Mouse (Mus musculus): Measurements from ENCODE around the gene Cenpt.
A peak's percentile ranks its signal among the peaks of the same experiment; 100 is the strongest.

Cenpt gene

DNA sequence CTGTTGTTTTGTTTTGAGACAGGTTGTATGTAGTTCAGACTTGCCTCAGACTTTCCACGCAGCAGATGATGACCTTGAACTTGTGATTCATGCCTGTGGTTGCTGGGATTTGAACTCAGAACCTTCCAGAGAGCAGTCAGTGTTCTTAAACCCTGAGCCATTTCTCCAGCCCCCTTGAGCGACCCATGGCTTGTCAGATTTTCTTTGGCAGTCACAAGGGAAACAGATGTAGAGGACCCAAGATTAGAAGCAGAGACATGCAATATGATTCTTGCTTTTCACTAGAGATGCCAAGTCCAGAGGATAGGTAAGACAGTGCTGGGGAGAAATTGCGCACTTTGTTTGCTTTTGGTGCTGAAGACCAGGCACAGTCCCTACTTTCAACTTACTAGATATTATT, at the start of gene Cenpt:
Gene Cenpt (minus strand): TSS at position 101 of the 400 bp plus-strand sequence.
- DNase-seq (ENCODE audit: low read depth, low spot score): no peak

DNA sequence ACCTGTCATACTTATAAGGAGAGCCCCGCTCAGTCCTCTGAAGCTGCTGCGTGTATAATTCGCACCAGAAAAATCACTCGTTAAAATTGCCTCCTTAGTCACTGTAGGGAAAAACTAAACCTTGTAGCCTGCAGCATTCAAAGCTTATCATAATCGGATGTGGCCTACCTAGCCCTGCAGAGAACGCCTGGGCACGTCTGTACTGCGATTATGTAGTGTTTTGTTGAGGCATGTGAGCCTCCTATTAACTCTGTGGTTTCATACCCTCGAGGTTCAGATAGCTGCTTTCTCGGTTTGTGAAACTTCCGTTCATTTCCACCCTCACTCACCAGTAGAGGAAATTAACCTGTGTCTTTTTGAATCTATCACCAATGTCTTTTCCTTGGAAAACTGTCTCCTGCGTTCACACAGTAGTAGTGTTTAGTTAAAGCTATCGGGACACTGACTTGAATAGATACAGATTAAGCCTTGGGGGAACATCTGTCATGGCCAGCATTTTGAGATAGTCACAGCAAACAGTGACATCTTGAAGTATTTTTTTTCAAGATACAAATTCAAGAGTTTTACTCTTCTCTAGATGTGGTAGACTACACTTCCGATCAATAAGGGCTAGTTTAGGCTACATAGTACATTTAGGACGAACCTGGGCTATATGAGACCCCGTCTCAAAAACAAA, 48.0 kb upstream of the Cenpt start:
- DNase-seq (ENCODE audit: low read depth, low spot score): peak; percentile 76

DNA sequence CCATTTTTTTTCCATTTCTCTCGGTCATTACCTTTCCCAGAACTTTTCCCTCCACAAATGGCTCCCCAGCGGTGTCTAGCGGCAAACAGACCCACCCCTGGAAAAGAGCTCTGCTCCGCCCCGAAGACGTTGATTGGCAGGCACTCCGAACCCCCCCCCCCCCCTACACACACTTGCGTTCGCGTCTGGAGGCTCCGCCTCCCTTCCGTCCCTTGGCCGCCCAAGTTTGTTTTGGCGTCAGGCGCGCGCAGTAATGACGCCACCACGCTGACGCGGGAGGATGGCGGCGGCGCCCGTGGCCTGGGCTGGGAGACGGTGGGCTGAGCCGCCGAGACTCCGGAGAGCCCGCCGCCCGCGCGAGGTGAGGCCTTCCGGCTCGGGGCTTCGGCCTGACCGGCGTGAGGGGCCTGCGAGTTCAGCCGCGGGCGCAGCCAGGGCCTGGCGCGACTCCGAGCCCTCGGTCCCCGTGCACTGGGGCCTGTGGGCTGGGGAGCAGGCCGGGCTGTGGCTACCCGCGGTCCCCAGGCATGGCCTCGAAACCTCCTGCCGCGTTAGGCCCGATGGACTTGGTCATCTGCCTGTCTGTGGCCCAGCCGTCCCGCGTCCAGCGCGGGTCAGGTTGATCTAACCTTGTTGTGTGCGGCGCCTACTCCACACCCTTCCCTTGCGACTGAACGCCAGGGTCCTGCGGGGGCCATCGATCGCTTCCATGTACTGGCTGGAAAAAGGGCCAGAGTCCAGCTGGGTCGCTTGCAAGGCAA, 47.3 kb upstream of the Cenpt start, which contains the start of gene Pskh1:
Gene Pskh1 (plus strand): TSS at position 262 of the 761 bp plus-strand sequence.
- DNase-seq (ENCODE audit: low read depth, low spot score): peak; percentile 97

DNA sequence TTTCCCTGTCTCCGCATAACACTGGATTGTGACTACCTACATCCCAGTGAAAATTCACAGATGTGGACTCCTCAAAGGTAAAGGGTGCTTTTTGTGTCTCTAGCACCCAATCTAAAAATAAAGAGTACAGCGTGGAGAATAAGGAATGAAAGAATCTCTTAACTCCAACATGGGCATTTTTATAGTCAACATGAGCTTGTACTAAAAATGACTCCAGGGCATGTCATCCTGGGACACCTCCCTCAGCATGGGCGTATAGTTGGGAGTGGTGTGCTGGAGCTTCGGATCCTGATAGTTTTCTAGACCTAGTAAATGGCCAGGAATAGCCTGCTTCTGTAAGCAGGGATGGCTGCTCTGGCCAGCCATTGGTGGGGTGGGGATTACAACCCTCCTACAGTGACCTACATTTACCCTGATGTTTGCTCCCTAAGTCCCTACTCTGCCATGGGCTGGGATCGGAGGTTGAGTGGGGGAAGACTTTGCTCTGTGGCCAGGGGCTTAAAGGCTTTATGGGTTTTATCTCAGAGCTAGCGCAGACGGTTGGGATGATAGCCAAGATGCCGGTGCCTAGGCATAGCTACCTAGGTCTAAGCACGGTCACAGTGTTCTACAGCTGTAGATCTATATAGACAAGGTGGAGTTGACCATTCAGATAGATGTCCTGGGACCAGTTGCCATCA, 44.9 kb upstream of the Cenpt start:
- DNase-seq (ENCODE audit: low read depth, low spot score): no peak

DNA sequence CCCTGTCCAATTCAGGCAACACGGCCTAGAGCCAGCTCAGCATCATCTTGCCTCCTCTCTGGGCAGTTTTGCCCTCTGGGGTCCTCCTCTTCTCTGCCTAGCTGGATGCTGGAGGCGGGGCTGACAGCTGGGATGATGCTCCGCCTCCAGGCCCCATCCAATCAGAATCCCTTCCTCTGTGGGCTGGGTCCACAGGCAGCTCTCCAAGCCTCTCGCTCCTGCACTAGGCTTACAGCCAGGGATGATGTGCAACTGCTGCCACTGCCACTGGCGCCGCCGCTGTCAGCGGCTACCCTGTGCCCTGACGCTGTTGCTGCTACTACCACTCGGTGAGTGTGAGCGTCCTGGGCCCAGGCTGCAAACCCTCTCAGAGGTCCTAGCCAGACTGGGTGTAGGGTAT, 40.3 kb upstream of the Cenpt start, which contains the start of gene Nrn1l:
Gene Nrn1l (plus strand): TSS at position 229 of the 400 bp plus-strand sequence.
- peak; percentile 14 for DNase-seq (ENCODE audit: low read depth, low spot score)

DNA sequence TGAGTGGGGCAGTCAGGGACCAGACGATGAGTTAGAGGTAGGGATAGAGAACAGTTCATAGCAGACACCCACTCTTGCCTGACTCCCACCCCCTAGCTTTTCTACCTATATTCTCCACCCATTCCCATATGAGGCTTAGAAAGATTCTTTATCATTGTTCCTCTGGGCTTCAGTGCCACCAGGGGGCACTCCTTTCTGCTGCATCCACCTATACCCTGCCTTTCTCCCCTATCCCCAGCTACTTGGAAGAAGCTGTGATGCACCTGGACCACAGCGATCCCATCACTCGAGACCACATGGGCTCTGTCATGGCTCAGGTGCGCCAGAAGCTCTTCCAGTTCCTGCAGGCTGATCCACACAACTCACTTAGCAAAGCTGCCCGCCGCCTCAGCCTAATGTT, 39.4 kb upstream of the Cenpt start:
- peak; percentile 35 for DNase-seq (ENCODE audit: low read depth, low spot score)

DNA sequence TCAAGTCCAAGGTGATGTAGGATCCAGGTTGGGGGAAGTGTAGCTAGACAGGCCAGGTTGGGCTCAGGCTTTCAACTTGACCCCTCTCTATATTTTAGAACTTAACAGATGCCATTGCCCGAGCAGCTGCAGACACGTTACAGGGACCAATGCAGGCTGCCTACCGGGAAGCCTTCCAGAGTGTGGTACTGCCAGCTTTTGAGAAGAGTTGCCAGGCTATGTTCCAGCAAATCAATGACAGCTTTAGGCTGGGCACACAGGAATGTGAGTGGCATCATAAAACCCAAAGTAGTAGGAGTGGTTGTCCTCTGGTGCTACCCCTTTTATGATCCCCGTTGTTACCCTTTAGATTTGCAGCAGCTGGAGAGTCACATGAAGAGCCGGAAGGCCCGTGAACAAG, 37.8 kb upstream of the Cenpt start:
- no peak for DNase-seq (ENCODE audit: low read depth, low spot score)

DNA sequence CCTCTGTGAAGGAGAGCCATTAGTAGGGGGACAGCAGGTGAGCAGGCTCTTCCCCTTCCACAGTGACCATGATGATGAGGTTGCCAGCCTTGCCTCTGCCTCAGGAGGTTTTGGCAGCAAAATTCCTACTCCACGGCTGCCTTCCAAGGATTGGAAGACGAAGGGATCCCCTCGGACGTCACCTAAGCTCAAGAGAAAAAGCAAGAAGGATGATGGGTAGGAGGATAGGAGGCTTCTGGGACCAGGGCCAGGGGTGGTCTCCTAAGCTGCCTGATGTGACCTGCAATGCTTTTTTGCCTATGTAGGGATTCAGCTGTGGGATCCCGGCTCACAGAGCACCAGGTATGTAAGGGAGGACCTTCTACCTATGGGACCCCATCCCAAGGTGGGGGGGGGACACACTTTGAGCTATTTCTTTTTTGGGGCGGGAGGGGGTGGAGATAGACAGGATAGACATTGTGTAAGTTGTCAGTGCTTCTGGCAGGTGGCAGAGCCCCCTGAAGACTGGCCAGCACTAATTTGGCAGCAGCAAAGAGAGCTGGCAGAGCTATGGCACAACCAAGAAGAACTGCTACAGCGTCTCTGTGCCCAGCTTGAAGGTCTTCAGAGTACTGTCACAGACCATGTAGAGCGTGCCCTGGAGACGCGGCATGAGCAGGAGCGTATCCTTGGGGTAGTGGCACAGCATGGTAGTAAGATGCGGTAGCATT, 36.8 kb upstream of the Cenpt start:
- DNase-seq (ENCODE audit: low read depth, low spot score): no peak

DNA sequence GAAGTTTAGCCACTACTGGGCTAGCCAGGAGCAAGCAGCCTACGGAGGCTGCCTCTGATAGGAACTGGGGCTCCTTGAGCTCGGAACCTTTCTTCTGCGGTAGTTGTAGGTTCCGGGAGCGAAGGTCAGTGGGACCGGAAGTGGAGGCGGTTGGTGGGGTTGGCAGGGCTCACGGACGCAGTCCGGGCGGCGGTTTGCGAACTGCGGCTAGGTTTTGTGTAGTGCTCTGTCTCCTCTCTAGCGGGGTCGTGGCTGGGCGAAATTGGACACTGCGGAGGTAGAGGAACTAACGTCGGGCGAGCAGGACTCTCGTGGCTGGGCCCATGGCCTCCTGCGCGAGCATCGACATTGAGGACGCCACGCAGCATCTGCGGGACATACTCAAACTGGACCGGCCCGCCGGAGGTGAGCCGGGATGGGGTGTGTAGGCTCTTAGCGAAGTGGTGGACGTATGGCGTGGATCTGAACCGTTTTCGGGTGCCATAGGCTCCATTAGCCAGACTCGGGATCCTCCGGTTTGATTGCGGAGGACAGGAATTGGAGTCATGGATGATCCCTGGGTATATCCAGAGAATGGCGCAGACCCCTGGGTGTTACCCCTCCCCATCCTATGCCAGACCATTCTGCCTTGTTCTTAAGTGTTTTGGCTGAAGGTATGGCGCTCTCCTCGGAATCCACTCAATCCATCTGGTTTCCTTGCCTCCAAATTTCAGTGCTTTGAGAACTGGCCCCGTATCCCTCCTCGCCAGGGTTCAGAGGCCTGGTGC, 27.9 kb upstream of the Cenpt start, which contains the start of gene Edc4:
Gene Edc4 (plus strand): TSS at position 128 of the 767 bp plus-strand sequence.
- DNase-seq (ENCODE audit: low read depth, low spot score): peak; percentile 89

DNA sequence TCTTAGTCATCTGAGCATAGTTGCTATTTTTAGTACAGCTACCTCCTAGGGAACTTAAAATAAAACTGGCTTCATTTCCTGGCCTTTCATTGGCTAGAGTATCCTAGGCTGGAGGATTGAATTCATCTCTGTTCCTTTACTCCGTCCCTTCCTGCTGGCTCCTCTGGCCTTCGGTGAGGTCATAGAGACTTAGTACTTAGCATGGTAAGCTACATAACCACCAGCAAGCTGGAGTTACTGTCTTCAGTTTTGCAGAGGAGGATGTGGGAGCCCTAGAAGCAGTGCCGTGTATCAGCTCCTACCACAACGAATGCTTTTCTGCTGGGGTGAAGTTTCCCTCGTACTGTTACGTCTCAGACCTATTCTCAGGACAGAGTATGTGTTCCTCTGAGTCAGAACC, 21.2 kb upstream of the Cenpt start:
- no peak for DNase-seq (ENCODE audit: low read depth, low spot score)

DNA sequence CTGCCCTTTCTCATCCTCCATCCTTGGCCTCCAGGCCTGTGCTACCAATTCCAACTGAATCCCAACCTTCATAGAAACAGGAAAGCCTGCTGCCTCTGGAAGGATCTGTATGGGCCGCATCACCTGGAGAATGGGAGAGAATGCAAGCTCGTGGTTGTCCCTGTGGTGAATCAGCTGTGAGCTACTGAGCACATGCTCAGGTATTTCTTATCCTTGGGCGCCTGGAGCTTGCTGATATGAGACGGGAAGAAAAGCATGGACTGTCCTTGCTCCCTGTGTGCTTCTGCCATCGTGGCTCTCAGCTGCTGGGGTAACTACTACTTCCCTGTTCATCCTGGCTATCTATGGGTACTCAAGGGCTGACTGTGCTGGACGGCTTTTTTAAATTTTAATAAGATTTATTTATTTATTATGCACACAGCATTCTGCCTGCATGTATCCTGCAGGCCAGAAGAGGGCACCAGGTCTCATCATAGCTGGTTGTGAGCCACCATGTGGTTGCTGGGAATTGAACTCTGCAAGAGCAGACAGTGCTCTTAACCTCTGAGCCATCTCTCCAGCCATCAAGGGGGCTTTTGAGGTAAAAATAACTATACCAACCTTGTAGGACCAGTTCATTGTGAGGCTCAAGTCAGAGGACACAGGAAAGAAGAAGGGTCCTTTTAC, 13.4 kb upstream of the Cenpt start:
- peak; percentile 25 for DNase-seq (ENCODE audit: low read depth, low spot score)

DNA sequence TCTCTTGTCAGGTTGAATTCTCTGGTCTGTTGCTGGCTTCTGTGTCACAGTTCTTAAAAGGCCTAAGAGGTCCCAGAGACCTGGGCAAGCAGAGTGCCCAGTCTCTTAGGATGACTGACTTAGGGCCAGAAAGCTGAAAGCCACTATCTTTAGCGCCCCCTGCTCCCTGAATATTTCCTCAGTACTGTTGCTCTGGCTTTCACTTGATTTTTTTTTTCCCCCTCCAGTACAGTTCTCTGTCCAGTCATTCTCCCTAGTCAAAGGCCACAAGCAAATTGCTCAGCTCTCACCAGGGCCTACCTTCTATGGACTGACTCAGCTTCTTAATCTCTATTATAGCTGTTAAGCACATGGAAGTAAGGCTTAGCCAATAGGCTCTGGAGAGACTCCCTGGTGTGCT, 8.9 kb upstream of the Cenpt start:
- no peak for DNase-seq (ENCODE audit: low read depth, low spot score)

DNA sequence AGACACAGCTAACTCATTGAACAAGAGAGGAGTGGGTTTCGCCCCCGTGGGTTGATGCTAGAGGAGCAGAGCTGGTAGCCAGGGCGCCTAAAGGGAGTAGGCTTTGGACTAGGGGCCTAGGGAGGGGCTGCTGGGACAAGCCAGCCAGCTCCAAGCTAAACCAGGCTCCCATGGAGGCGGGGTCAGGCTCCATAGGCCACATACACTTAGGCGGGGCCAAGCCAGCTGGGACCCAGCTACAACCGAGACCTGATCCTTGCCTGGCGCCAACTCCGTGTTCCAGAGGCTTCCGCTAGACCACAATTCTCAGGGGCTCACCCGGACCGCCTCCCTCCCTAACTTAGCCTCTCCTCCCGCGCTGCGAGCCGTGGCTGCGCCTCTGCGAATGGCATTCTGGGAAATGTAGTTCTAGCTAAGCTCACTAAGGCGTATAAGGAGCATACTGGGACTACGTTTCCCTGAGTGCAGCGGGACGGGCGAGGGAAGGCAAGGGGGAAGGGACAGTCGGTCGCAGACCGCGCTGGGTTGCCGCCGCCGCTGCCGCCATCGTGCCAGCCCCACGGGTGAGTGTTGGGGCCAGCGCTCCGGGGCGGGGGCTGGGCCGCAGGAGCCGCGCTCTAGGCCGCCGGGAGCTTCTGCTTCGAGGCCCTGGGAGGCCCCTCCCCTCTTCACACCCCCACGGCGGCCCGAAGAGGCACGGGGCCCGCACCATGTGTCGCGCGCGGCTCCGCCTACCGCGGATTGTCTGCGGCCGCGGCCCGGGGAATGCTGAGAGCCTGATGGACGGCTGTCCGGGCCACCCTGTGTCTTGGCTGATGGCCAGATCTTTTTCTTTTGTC, 7.3 kb upstream of the Cenpt start, which contains the start of gene Nutf2:
Gene Nutf2 (plus strand): TSS at position 438 of the 839 bp plus-strand sequence.
- peak; percentile 95 for DNase-seq (ENCODE audit: low read depth, low spot score)

DNA sequence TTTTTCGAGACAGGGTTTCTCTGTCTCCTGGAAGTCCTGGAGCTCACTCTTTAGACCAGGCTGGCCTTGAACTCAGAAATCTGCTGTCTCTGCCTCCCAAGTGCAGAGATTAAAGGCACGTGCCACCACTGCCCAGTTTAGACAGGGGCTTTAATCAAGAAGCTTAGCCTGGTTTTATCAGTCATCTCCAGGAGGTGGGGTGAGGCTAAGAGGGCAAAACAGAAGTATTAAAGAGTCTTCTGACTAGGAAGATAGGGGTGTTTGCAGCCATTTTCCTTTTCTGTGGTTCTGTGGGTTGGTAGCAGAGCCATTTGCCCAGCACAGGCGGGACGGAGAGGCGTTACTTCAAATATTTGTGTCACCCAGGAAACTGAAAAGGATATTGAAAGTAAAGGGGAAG, 6.2 kb upstream of the Cenpt start:
- peak; percentile 24 for DNase-seq (ENCODE audit: low read depth, low spot score)

DNA sequence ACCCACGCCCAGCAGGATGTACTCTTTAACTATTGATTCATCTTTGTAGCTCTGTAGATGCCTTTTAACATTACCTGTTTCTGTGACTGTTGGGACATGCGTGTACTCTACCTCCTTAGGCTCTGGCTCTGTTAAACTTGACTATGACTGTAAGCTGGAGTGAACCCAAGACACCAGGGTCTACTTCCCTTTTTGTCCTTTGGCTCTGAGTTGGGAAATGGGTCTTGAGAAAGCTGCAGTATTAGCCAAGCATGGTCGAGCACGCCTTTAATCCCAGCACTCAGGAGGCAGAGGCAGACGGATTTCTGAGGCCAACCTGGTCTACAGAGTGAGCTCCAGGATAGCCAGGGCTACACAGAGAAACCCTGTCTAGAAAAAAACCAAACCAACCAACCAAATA, 5.4 kb upstream of the Cenpt start:
- no peak for DNase-seq (ENCODE audit: low read depth, low spot score)

DNA sequence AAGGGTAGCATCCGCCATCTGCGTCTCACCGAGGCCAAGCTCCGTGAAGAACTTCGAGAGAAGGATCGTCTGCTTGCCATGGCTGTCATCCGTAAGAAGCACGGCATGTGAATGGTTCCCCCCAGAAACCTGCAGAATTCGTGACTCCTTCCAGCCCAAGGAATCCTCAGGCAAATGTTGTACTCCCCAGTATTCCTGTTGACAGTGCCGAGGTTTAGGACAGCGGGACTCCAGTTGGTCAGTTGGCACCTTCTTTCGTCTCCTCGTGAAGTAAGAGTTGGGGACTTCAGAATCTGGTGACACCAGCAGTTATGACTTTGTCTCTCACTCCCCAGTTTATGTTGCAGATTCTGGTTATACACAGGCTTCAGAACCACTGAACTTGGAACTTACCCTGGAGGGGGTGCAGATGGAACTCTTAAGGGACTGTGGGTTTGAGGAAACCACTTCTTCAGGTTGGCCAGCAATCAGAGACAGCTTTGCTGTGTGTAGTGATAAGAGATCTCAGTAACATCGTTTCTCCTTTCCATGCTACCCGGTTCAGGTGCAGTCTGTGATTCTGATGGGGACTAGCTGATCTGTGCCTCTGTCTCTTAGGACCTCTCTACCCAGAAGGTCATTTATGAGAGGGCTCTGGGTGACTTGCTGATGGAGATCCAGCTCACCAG, 3.2 kb upstream of the Cenpt start:
- DNase-seq (ENCODE audit: low read depth, low spot score): no peak

DNA sequence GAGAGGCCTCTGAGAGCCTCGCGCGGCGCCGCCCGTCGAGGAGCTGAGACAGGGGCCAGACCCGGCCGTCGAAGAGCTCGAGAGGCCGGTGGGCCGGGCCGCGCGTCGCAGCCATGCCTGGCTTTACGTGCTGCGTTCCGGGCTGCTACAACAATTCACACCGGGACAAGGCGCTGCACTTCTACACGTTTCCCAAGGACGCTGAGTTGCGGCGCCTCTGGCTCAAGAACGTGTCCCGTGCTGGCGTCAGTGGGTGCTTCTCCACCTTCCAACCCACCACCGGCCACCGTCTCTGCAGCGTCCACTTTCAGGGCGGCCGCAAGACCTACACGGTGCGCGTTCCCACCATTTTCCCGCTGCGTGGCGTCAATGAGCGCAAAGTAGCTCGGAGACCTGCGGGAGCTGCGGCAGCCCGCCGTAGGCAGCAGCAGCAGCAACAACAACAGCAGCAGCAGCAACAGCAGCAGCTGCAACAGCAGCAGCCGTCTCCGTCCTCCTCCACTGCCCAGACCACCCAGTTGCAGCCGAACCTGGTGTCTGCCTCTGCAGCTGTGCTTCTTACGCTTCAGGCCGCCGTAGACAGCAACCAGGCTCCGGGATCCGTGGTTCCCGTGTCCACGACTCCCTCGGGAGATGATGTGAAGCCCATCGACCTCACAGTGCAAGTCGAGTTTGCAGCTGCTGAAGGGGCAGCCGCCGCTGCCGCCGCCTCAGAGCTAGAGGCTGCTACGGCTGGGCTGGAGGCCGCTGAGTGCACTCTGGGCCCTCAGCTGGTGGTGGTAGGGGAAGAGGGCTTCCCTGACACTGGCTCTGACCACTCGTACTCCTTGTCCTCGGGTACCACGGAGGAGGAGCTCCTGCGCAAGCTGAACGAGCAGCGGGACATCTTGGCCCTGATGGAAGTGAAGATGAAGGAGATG, 2.4 kb upstream of the Cenpt start:
- no peak for DNase-seq (ENCODE audit: low read depth, low spot score)

DNA sequence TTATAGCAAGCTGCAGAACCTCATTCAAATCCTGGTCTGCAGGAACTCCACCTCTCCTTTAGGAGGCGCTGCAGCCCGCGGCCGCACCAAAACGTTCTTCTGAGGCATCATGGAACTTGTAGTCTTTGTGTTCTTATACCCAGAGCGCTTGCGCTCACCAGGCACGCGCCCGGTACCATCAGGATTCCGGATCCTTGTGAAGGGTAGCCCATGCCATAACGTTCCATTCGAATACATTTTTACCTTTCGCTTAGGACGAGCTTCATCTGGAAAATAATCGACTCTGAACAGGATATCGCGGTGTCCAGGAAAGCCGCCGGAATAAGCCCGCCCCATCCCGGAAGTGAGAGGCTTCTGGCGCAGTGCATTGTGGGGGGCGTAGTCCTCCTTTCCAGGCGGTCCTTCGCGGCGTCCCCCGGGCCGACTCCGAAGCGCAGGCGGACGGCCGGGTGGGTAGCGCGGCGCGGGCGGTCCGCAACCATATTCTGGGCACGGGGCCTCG, 1.7 kb upstream of the Cenpt start, which contains the start of gene Thap11:
Gene Thap11 (plus strand): TSS at position 418 of the 502 bp plus-strand sequence.
- DNase-seq (ENCODE audit: low read depth, low spot score): peak; percentile 94

Measured in CD4-positive helper T cell, adult 2 months (primary cell).